In the genomic region with DNA sequence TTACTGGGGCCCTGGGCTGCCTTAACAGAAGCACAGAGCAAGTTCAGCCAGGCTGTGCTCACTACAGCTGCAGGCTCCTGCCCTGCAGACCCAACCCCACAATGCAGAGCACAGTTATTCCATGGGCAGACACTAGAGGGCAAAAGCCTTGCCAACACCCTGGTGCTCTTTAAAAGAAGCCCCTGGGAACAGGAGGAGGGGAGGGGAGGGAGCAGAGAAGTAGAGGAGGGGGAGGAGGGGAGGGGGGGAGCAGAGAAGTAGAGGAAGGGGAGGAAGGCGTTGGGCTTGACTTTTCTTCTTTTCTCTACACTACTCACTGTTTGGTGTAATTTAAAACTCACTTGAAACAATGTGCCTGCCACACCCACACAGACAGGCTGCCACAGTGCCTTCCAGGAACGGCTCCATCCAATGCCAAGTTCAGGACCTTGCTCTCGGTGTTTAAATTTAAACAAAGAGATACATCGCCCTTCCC, we compare ENCODE assay signal across 8 mouse cellular contexts.
DNase-seq lines count a peak whose midpoint lies in the region; ATAC-seq and TF ChIP-seq lines count a peak whose summit lies in the region.

No protein-coding gene starts in this region.

- H3K4me3 ChIP-seq in kidney, adult 2 months (ENCODE audit: insufficient read depth, low read depth, low read length), result no peak overlapping the region
- H3K4me3 ChIP-seq in MEL (ENCODE audit: control insufficient read depth in 1 of 2, insufficient read depth in 1 of 2, low read depth in 2 of 2, low read length in 2 of 2), result no peak overlapping the region
- no peak overlapping the region for H3K4me3 ChIP-seq in forebrain, embryonic 10.5 days

- no peaks in the 10 kb centered on the region for H3K79me2 ChIP-seq in MEL (ENCODE audit: control insufficient read depth, insufficient read depth, low read length, poor library complexity)

- no peak for TF ChIP-seq POLR2A in kidney, adult 2 months (IDR thresholded peaks at IDR 0.05; ENCODE audit: low read depth, low read length)
- no peak for TF ChIP-seq POLR2A in MEL (IDR thresholded peaks at IDR 0.05; ENCODE audit: control insufficient read depth in 1 of 2, insufficient read depth in 1 of 2, low read depth in 1 of 2, low read length in 2 of 2, poor library complexity in 1 of 2)

- intact Hi-C loops in left cerebral cortex, postnatal 10 days (cut with DNase I), result no loop called here

- no peaks in the 10 kb centered on the region for H3K36me3 ChIP-seq in kidney, adult 2 months (ENCODE audit: control insufficient read depth, insufficient read depth, low read length)
- H3K36me3 ChIP-seq in MEL (ENCODE audit: control insufficient read depth in 1 of 2, insufficient read depth in 2 of 2, low read length in 2 of 2), result peaks cover 0 to 22% of the 10 kb centered on the region in 2 experiments; a peak in 3 of 4 replicates
- no peaks in the 10 kb centered on the region for H3K36me3 ChIP-seq in forebrain, embryonic 10.5 days (replicated peaks)

- H3K27ac ChIP-seq in kidney, adult 2 months (ENCODE audit: insufficient read depth, low read depth, low read length), result no peak overlapping the region
- no peak overlapping the region for H3K27ac ChIP-seq in MEL (ENCODE audit: control insufficient read depth, low read depth, low read length)
- H3K27ac ChIP-seq in forebrain, embryonic 10.5 days, result peak overlapping the region; percentile 71

- no peak overlapping the region for H3K9ac ChIP-seq in MEL (ENCODE audit: control insufficient read depth, low read depth, low read length, poor library complexity, severe bottlenecking)

- no peak; the same call in 1 of the 2 replicates for TF ChIP-seq RAD21 in MEL (IDR thresholded peaks at IDR 0.05; ENCODE audit: low read depth, low read length)

- peak; percentile 44 for DNase-seq in kidney, adult 2 months
- no peak for DNase-seq in kidney, adult 9 months
- peak; percentile 54 for DNase-seq in MEL (ENCODE audit: low read depth, low spot score)
- DNase-seq in forebrain, embryonic 10.5 days (ENCODE audit: extremely low spot score, low spot score), result peak; percentile 56
- DNase-seq in left cerebral cortex, postnatal 10 days (ENCODE audit: extremely low spot score in 1 of 2, low spot score in 2 of 2), result no peak
- no peak for DNase-seq in left cerebral cortex, adult 18-20 months (ENCODE audit: low spot score in 2 of 2)
- DNase-seq in adrenal gland, postnatal 25 days, result no peak

- H3K27me3 ChIP-seq in kidney, adult 2 months (replicated peaks; ENCODE audit: control insufficient read depth, insufficient read depth, low read length), result no peaks in the 10 kb centered on the region
- H3K27me3 ChIP-seq in MEL (ENCODE audit: control insufficient read depth in 1 of 2, insufficient read depth in 2 of 2, low read length in 2 of 2), result no peaks in the 10 kb centered on the region
- no peaks in the 10 kb centered on the region for H3K27me3 ChIP-seq in forebrain, embryonic 10.5 days (ENCODE audit: poor library complexity, severe bottlenecking)

- no peaks in the 10 kb centered on the region for H3K9me3 ChIP-seq in MEL (replicated peaks; ENCODE audit: insufficient read depth, low read length)
- no peaks in the 10 kb centered on the region for H3K9me3 ChIP-seq in forebrain, embryonic 10.5 days

- TF ChIP-seq EP300 in MEL (IDR thresholded peaks at IDR 0.05; ENCODE audit: low read depth in 1 of 2, low read length in 2 of 2), result no peak

- no peak; the same call in 1 of the 2 replicates for TF ChIP-seq CTCF in kidney, adult 2 months (conservative IDR thresholded peaks at IDR 0.05; ENCODE audit: insufficient read depth, insufficient read length, low read depth, low read length)
- TF ChIP-seq CTCF in MEL (IDR thresholded peaks at IDR 0.05 in 2 of 3, conservative IDR thresholded peaks at IDR 0.05 in 1 of 3; ENCODE audit: control insufficient read depth in 1 of 3, insufficient read depth in 1 of 3, low read depth in 2 of 3, low read length in 3 of 3, poor library complexity in 1 of 3, severe bottlenecking in 1 of 3), result peak; percentile 48 to 56 (median 53)

- WGBS in kidney, adult 2 months, result 18% methylated on average over 4 of the region's 4 CpGs
- 10% methylated on average over 4 of the region's 4 CpGs for WGBS in forebrain, embryonic 10.5 days

- peak; percentile 24 for ATAC-seq in megakaryocyte progenitor cell, adult 5-6 weeks (replicated peaks; ENCODE audit: poor library complexity)

- peaks cover 4% of the 10 kb centered on the region; the same call in 1 of the 2 replicates for H3K4me1 ChIP-seq in kidney, adult 2 months (ENCODE audit: control insufficient read depth, insufficient read depth, low read length)
- peaks cover 12 to 25% of the 10 kb centered on the region in 2 experiments for H3K4me1 ChIP-seq in MEL (ENCODE audit: control insufficient read depth in 1 of 2, insufficient read depth in 2 of 2, low read length in 2 of 2)
- H3K4me1 ChIP-seq in forebrain, embryonic 10.5 days, result peaks cover 64% of the 10 kb centered on the region

TF ChIP-seq in MEL, 35 proteins besides CTCF, POLR2A, EP300 and RAD21:
- 0 out of 2 replicates have a peak, but pooled peaks have one; percentile 27 for TF ChIP-seq SIN3A (IDR thresholded peaks at IDR 0.05; ENCODE audit: low read length)
- no peak for TF ChIP-seq GATA1 (IDR thresholded peaks at IDR 0.05; ENCODE audit: low read depth, low read length)
- no peak for TF ChIP-seq POLR2AphosphoS5 (IDR thresholded peaks at IDR 0.05; ENCODE audit: borderline replicate concordance, low read depth, low read length)
- no peak for TF ChIP-seq GABPA (IDR thresholded peaks at IDR 0.05; ENCODE audit: low read depth, low read length)
- 0 out of 2 replicates have a peak, but pooled peaks have one; percentile 11 for TF ChIP-seq ZC3H11A (IDR thresholded peaks at IDR 0.05; ENCODE audit: low read depth, low read length)
- peak; percentile 49 for TF ChIP-seq SMC3 (IDR thresholded peaks at IDR 0.05; ENCODE audit: low read depth, low read length)
TF ChIP-seq in MEL: peak in this region for 3.

Comparison
In these comparisons a context has a peak if more than half of its experiments do, and no peak if none do; other contexts are left out.
1. DNase-seq: peak in kidney, adult 2 months (single experiment), MEL (single experiment) and forebrain, embryonic 10.5 days (single experiment); none in kidney, adult 9 months (single experiment), left cerebral cortex, postnatal 10 days (0 of 2), left cerebral cortex, adult 18-20 months (0 of 2) and adrenal gland, postnatal 25 days (single experiment).